Mouse (Mus musculus): Measurements from ENCODE around the gene Kansl1l. TPM values are rescaled to one million over a fixed set of nuclear protein-coding genes. Genes with fewer than 3 reads are reported as not detected.

The Kansl1l gene
- polyA plus RNA-seq, 1 experiment from 2014 or later: 5.4 TPM

GRCm38 (mm10) chr1:66768764-66769163 lies 48.6 kb downstream of the Kansl1l start:
- no peaks in the 10 kb centered on the region for H3K9me3 ChIP-seq (ENCODE audit: control insufficient read depth, low read length)
- H3K27ac ChIP-seq (ENCODE audit: low read depth, low read length): no peak overlapping the region
- no peaks in the 10 kb centered on the region for H3K4me1 ChIP-seq (replicated peaks; ENCODE audit: control insufficient read depth, insufficient read depth, low read length)
- DNase-seq (ENCODE audit: low spot score): no peak
- H3K9ac ChIP-seq (ENCODE audit: low read depth, low read length): no peak overlapping the region
- no peaks in the 10 kb centered on the region for H3K27me3 ChIP-seq (replicated peaks; ENCODE audit: control insufficient read depth, insufficient read depth, low read length)
- H3K4me2 ChIP-seq: no peak overlapping the region
- WGBS: 97% methylated on average over 1 of the region's 1 CpGs
- no peak for ATAC-seq (replicated peaks; ENCODE audit: low FRiP score)
- H3K36me3 ChIP-seq (ENCODE audit: control insufficient read depth, insufficient read depth, low read length): no peaks in the 10 kb centered on the region
- H3K4me3 ChIP-seq (ENCODE audit: low read depth, low read length): no peak overlapping the region

DNA sequence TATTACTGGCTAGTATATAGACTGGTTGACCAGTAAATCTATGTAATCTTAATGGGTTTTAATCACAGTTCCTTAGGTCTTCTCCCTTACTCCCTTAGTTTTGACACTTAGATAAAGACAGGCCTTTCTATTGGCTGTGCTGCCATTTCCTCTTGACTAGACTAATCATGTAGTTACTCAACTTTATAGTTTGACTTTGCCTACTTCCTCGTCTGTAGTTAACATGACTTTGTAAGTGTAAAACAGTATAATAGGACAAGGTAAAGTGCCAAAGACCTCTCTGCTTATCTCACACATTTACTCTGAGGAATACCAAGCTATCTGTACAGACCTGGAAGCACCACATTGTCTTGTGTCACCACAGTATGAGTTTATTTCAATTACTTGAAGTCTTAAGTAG lies 86.8 kb downstream of the Kansl1l start:
- Histone ChIP-seq H3K36me3 (ENCODE audit: control insufficient read depth, insufficient read depth, low read length) (peaks cover 3% of the 10 kb centered on the region; the same call in 1 of the 2 replicates), H3K9ac (ENCODE audit: low read depth, low read length) (no peak overlapping the region), H3K4me1 (replicated peaks; ENCODE audit: control insufficient read depth, insufficient read depth, low read length) (no peaks in the 10 kb centered on the region), H3K27me3 (replicated peaks; ENCODE audit: control insufficient read depth, insufficient read depth, low read length) (no peaks in the 10 kb centered on the region), H3K4me2 (no peak overlapping the region), H3K27ac (ENCODE audit: low read depth, low read length) (no peak overlapping the region), H3K4me3 (ENCODE audit: low read depth, low read length) (no peak overlapping the region), H3K9me3 (ENCODE audit: control insufficient read depth, low read length) (no peaks in the 10 kb centered on the region)
- ATAC-seq (replicated peaks; ENCODE audit: low FRiP score): no peak
- WGBS: 61% methylated on average over 1 of the region's 1 CpGs
- DNase-seq (ENCODE audit: low spot score): no peak

DNA sequence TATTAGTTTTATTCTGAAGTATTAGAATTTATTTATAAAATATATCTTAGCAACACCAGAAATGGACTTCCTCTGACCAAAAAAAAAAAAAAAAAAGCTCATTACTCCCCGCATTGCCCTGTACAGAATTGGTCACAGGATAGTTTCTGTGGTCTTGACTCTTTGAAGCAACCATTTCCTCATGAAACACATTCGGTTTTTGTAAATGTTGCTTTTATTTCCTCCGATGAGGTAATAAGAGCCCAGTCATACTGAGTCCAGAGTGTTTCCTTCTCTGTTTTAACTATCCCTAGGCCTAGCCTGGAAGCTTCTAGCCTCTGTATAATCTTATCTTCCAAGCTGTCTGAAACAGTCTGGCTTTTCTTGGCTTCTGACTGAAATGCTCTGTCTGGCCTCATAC lies 104.5 kb downstream of the Kansl1l start:
- no peak overlapping the region for H3K27ac ChIP-seq (ENCODE audit: low read depth, low read length)
- ATAC-seq (replicated peaks; ENCODE audit: low FRiP score): no peak

GRCm38 (mm10) chr1:66704523-66704922 lies 112.8 kb downstream of the Kansl1l start:
- Histone ChIP-seq H3K4me2 (no peak overlapping the region), H3K36me3 (ENCODE audit: control insufficient read depth, insufficient read depth, low read length) (peaks cover 7% of the 10 kb centered on the region), H3K27ac (ENCODE audit: low read depth, low read length) (no peak overlapping the region), H3K9me3 (ENCODE audit: control insufficient read depth, low read length) (no peaks in the 10 kb centered on the region), H3K9ac (ENCODE audit: low read depth, low read length) (no peak overlapping the region), H3K27me3 (replicated peaks; ENCODE audit: control insufficient read depth, insufficient read depth, low read length) (no peaks in the 10 kb centered on the region), H3K4me1 (replicated peaks; ENCODE audit: control insufficient read depth, insufficient read depth, low read length) (peaks cover 16% of the 10 kb centered on the region), H3K4me3 (ENCODE audit: low read depth, low read length) (no peak overlapping the region)
- no peak for ATAC-seq (replicated peaks; ENCODE audit: low FRiP score)
- WGBS: 75% methylated on average over 6 of the region's 6 CpGs
- no peak for DNase-seq (ENCODE audit: low spot score)

More for the DNA sequence above, 104.5 kb downstream of the Kansl1l start:
- Histone ChIP-seq H3K9ac (ENCODE audit: low read depth, low read length) (no peak overlapping the region), H3K36me3 (ENCODE audit: control insufficient read depth, insufficient read depth, low read length) (peaks cover 11% of the 10 kb centered on the region), H3K4me1 (replicated peaks; ENCODE audit: control insufficient read depth, insufficient read depth, low read length) (no peaks in the 10 kb centered on the region), H3K9me3 (ENCODE audit: control insufficient read depth, low read length) (no peaks in the 10 kb centered on the region), H3K4me2 (no peak overlapping the region), H3K27me3 (replicated peaks; ENCODE audit: control insufficient read depth, insufficient read depth, low read length) (no peaks in the 10 kb centered on the region), H3K4me3 (ENCODE audit: low read depth, low read length) (no peak overlapping the region)
- no peak for DNase-seq (ENCODE audit: low spot score)
- WGBS: 89% methylated on average over 3 of the region's 3 CpGs

DNA sequence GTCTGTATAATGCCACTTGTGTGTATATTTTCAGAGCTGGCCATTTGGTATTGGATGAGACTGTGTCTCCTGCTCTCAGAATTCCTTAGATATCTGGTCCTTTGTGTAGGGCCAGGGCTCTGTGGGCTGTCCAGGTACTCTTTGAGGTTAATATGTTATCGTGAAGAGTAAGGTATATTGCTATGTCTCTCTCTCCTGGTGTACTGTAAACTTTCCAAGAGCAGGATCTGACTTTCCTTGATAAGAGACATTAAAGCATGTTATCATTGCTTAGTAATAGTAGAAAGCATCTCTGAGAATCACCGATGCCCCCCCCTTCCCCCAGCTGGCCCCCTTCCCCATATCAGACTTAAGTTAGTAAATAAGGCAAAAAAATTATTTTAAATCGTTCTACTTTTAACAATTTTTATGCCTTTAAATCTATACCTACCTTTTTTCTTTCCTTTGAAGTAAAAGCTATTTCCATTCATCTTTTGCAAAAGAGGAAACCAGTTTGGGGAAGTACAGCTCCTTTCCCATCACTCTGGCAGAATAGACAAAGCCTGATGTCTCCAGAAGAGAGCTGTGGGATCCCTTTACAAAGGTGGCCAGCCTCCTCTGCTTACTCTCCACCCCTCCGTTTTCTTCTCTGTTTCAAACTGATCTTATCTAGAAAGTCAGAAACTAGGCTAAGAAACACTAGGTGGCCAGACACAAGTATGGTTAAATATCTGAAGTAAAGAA lies 114.6 kb downstream of the Kansl1l start:
- Histone ChIP-seq H3K9me3 (ENCODE audit: control insufficient read depth, low read length) (no peaks in the 10 kb centered on the region), H3K27me3 (replicated peaks; ENCODE audit: control insufficient read depth, insufficient read depth, low read length) (no peaks in the 10 kb centered on the region), H3K4me3 (ENCODE audit: low read depth, low read length) (peak overlapping the region; percentile 12; the same call in 1 of the 2 replicates), H3K9ac (ENCODE audit: low read depth, low read length) (no peak overlapping the region), H3K4me1 (replicated peaks; ENCODE audit: control insufficient read depth, insufficient read depth, low read length) (peaks cover 16% of the 10 kb centered on the region), H3K27ac (ENCODE audit: low read depth, low read length) (no peak overlapping the region), H3K36me3 (ENCODE audit: control insufficient read depth, insufficient read depth, low read length) (peaks cover 5% of the 10 kb centered on the region), H3K4me2 (peak overlapping the region; percentile 73)
- WGBS: 56% methylated on average over 4 of the region's 4 CpGs
- ATAC-seq (replicated peaks; ENCODE audit: low FRiP score): no peak; the same call in 1 of the 2 replicates
- DNase-seq (ENCODE audit: low spot score): no peak

DNA sequence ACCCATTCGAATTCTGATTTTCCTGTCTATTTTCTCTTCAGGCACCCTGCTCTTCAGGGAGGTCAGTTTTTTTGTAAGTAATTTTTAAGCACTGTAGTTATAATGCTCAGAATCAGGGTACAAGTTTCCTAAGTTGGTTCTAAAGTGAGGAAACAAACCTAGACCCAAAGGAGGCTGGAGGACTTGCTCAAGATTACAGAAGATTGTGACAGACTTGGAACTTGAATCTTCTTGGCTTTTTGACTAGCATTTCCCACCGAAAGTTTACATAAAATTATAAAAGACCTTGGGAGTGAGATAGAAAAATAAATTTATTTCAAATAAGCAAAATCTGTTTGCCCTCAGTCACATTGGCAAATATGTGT lies 115.8 kb downstream of the Kansl1l start:
- H3K4me3 ChIP-seq (ENCODE audit: low read depth, low read length): peak overlapping the region; percentile 76
- 17% methylated on average over 2 of the region's 2 CpGs for WGBS
- no peak overlapping the region for H3K27ac ChIP-seq (ENCODE audit: low read depth, low read length)

DNA sequence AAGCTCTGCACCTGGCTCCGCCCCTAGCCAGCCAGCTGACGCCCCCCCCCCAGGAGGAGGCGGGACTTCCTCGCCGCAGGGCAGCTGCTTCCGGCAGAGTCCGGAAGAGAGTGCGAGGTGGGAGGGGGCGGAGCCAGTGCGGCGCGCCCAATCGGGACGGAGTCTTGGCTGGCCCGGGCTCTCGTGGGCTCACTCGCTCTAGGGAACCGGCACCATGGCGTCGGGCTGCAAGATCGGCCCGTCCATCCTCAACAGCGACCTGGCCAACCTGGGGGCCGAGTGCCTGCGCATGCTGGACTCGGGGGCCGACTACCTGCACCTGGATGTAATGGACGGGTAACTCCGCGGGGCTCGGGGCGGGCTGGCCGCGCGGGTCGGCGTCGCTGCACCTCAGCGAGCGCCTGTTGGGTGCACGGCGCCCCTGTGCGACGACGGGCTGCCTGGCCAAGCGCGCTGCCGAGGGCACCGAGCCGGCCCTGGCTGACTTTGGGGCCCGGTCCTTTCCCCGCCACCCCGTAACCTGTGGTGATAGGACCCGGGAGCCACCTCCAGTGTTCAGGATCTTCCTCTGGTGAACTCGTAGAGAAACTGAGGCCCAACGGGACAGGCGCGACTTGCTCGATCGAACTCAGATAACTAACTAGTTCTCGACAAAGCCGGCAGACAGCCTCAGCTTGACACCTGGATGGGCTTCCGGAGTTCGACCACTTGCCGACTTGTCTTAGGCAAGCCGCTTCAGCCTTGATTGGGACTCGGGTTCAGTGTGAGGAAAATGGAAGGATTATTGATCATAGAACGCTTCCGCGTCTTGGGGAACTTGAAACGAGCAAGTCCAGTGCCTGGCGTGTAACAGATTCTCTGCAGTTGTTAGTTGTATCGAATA lies 116.4 kb downstream of the Kansl1l start, which contains the start of gene Rpe:
Gene Rpe, plus strand, starts transcription at position 139 of the 883 bp plus-strand sequence.
- Histone ChIP-seq H3K36me3 (ENCODE audit: control insufficient read depth, insufficient read depth, low read length) (no peaks in the 10 kb centered on the region), H3K9me3 (ENCODE audit: control insufficient read depth, low read length) (no peaks in the 10 kb centered on the region), H3K4me2 (peak within 1 kb of the TSS; percentile 73), H3K4me1 (replicated peaks; ENCODE audit: control insufficient read depth, insufficient read depth, low read length) (peaks cover 16% of the 10 kb centered on the region), H3K9ac (ENCODE audit: low read depth, low read length) (peak within 1 kb of the TSS; percentile 80), H3K27me3 (replicated peaks; ENCODE audit: control insufficient read depth, insufficient read depth, low read length) (no peaks in the 10 kb centered on the region), H3K27ac (ENCODE audit: low read depth, low read length) (peak within 1 kb of the TSS; percentile 38; the same call in 1 of the 2 replicates), H3K4me3 (ENCODE audit: low read depth, low read length) (peak within 1 kb of the TSS; percentile 76)
- ATAC-seq (replicated peaks; ENCODE audit: low FRiP score): peak; percentile 99
- peak; percentile 93 for DNase-seq (ENCODE audit: low spot score)
- under 1% methylated on average over 72 of the region's 73 CpGs for WGBS

More for the DNA sequence above, 115.8 kb downstream of the Kansl1l start:
- ATAC-seq (replicated peaks; ENCODE audit: low FRiP score) (no peak), DNase-seq (ENCODE audit: low spot score) (no peak)
- Histone ChIP-seq H3K9me3 (ENCODE audit: control insufficient read depth, low read length) (no peaks in the 10 kb centered on the region), H3K4me2 (peak overlapping the region; percentile 73), H3K9ac (ENCODE audit: low read depth, low read length) (peak overlapping the region; percentile 80), H3K27me3 (replicated peaks; ENCODE audit: control insufficient read depth, insufficient read depth, low read length) (no peaks in the 10 kb centered on the region), H3K4me1 (replicated peaks; ENCODE audit: control insufficient read depth, insufficient read depth, low read length) (peaks cover 16% of the 10 kb centered on the region), H3K36me3 (ENCODE audit: control insufficient read depth, insufficient read depth, low read length) (no peaks in the 10 kb centered on the region; the same call in none of the 2 replicates)

DNA sequence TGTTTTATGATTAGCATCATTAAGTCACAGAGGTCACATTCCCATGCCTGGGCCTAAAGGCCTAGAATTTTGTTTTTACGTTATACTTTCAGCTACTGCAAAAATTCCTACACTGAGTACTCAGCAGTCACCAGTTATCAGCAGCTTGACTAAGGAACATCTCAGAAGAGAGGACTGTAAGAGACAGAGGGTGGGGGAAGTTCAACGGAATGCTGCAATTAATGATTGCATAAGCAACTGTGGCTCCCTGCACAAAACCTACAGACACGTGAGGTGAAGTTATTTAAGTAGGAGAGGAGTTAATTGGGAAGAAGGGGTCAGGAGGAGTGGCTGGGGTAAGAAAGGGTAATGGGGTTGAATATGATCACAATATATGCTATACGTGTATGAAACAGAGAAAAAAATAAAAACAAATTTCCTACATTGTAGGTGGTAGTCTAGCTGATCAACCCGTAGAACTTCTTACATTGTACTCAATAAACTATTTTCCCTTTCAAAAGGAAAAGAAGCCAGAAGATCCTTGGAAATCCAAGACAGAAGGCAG lies 117.1 kb downstream of the Kansl1l start:
- H3K9me3 ChIP-seq (ENCODE audit: control insufficient read depth, low read length): no peaks in the 10 kb centered on the region
- ATAC-seq (replicated peaks; ENCODE audit: low FRiP score) (peak; percentile 8), DNase-seq (ENCODE audit: low spot score) (no peak)
- no peak overlapping the region for H3K27ac ChIP-seq (ENCODE audit: low read depth, low read length)
- no peak overlapping the region for H3K9ac ChIP-seq (ENCODE audit: low read depth, low read length)
- H3K4me2 ChIP-seq: peak overlapping the region; percentile 73
- H3K36me3 ChIP-seq (ENCODE audit: control insufficient read depth, insufficient read depth, low read length): no peaks in the 10 kb centered on the region
- no peaks in the 10 kb centered on the region for H3K27me3 ChIP-seq (replicated peaks; ENCODE audit: control insufficient read depth, insufficient read depth, low read length)
- WGBS: 47% methylated on average over 5 of the region's 5 CpGs
- H3K4me3 ChIP-seq (ENCODE audit: low read depth, low read length): peak overlapping the region; percentile 76
- peaks cover 16% of the 10 kb centered on the region for H3K4me1 ChIP-seq (replicated peaks; ENCODE audit: control insufficient read depth, insufficient read depth, low read length)

All from liver, embryonic 11.5 days (tissue).